Mouse (Mus musculus) lung, adult 2 months (tissue): ENCODE data around the gene Arhgap42. TPM values are rescaled to one million over a fixed set of nuclear protein-coding genes. Genes with fewer than 3 reads are reported as not detected.

Experiments used
- DNase-seq: peaks from one replicate; pipeline ENCODE4 v3.0.0; 2022
- H3K4me1 ChIP-seq: fragments of 200-500 bp; 2 replicates; pipeline ENCODE4 v1.6.1; 2011; ENCODE audit warnings: low read length; ENCODE audit not compliant: control insufficient read depth, insufficient read depth
- H3K4me3 ChIP-seq: fragments of 200-500 bp; replicated peaks from 2 replicates; pipeline ENCODE3; 2011; ENCODE audit warnings: low read depth, mild to moderate bottlenecking, control low read depth, low read length; ENCODE audit errors: extremely low read depth
- CTCF ChIP-seq: fragments of 200-500 bp; IDR thresholded peaks from 2 replicates; pipeline ENCODE4 v1.5.1; 2011; ENCODE audit warnings: mild to moderate bottlenecking, low read length, control low read depth; ENCODE audit not compliant: insufficient read depth
- POLR2A ChIP-seq: fragments of 200-500 bp; IDR thresholded peaks from 2 replicates; pipeline ENCODE4 v1.6.1; 2011; ENCODE audit warnings: low read depth, mild to moderate bottlenecking, control low read depth, low read length, borderline replicate concordance; ENCODE audit errors: extremely low read depth
- WGBS: fragments of 180-500 bp; shearing (Covaris S2); methylation state at CpG from one replicate; pipeline ENCODE4 v1.1.7; 2018; 5-methylcytosine and 5-hydroxymethylcytosine counted together
- polyA plus RNA-seq: library from polyadenylated mRNA; depleted of rRNA; stranded (reverse); fragments of >200 nt; gene quantifications from 2 replicates; pipeline ENCODE4 v1.2.3, GENCODE M21; 2012

The Arhgap42 gene
- polyA plus RNA-seq, 1 experiment, result 9.3 TPM

- Histone ChIP-seq H3K4me3 (no peak overlapping the region), H3K4me1 (no peaks in the 10 kb centered on the region; the same call in 1 of the 2 replicates)
- no peak for DNase-seq
- TF ChIP-seq CTCF (no peak), POLR2A (no peak)
These were observed 24.6 kb downstream of the Arhgap42 start for GRCm38 (mm10) chr9:9214296-9214695.

GRCm38 (mm10) chr9:9211411-9212087, 27.4 kb downstream of the Arhgap42 start:
- TF ChIP-seq CTCF (no peak), POLR2A (no peak)
- Histone ChIP-seq H3K4me3 (no peak overlapping the region), H3K4me1 (no peaks in the 10 kb centered on the region)
- 68% methylated on average over 3 of the region's 3 CpGs for WGBS
- DNase-seq, result no peak

DNA sequence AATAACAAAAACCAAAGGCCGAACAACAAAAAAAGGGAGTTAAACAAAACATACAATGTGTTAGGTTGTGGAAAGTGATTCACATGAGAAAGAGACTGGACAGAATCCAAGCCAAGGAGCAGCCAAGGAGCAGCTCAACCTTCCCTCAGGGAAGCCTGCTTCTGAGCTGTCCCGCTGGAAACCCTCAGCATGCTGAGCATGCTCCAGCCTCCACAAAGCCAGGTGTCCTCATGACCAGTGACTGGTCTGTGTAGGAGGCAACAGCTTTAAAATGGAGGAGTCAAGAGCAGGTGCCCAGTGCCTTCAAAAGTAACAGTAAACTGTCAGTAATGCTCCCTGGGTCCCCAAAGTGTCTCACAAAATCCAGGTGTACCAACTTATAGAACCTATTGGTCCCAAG, 28.4 kb downstream of the Arhgap42 start:
- TF ChIP-seq CTCF (no peak), POLR2A (no peak)
- no peak for DNase-seq
- Histone ChIP-seq H3K4me1 (no peaks in the 10 kb centered on the region), H3K4me3 (no peak overlapping the region)
- WGBS, result 79% methylated on average over 2 of the region's 2 CpGs

GRCm38 (mm10) chr9:9208205-9208604, 30.7 kb downstream of the Arhgap42 start:
- Histone ChIP-seq H3K4me1 (no peaks in the 10 kb centered on the region), H3K4me3 (no peak overlapping the region)
- TF ChIP-seq CTCF (no peak), POLR2A (no peak)
- no peak for DNase-seq

DNA sequence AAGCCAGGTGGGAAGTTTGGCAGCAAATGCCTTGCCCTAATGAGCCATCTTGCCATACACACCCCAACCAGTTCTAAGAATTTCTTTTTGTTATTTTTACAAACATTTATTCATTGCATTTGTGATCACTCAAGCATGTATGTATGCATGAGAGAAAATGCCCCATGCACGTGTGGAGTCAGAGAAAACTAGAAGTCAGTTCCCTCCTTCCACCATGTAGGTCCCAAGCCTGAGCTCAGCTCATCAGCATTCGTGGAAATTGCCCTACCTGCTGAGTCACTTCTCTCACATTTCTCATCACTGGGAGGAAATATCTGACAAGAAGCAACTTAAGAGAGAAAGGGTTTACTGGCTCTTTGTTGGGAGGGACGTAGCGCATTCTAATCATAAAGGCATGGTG, 31.6 kb downstream of the Arhgap42 start:
- TF ChIP-seq POLR2A (no peak), CTCF (no peak)
- 54% methylated on average over 4 of the region's 4 CpGs for WGBS
- Histone ChIP-seq H3K4me3 (no peak overlapping the region), H3K4me1 (no peaks in the 10 kb centered on the region)
- no peak for DNase-seq

DNA sequence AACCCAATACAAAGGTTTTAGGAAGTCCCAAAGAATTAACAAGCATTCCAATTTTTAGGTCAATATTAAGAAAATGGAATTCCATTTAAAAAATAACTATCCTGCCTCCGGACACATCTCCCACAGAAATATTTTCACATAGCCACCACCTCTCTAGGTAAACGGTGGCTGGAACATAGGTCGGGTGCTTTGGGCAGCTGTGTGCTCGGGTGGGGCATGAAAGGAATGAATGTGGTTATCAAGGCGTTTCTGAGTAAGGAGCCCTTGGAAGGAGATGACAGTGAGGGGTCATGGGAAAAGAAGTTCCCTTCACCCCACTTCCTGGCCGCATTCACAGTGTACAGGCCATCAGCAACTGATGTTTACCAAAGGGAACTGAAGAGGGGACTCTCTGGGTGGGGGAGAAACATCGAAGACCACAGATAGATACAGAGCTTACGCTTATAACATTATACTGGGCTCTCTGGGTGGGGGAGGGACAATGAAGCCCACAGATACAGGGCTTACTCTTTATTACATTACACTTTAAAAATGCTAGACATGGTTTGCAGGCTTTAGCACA, 38.0 kb downstream of the Arhgap42 start:
- TF ChIP-seq CTCF (no peak), POLR2A (no peak)
- DNase-seq, result no peak
- Histone ChIP-seq H3K4me1 (no peaks in the 10 kb centered on the region; the same call in 1 of the 2 replicates), H3K4me3 (no peak overlapping the region)
- WGBS, result 45% methylated on average over 8 of the region's 8 CpGs

- Histone ChIP-seq H3K4me3 (no peak overlapping the region), H3K4me1 (no peaks in the 10 kb centered on the region; the same call in 1 of the 2 replicates)
- no peak for DNase-seq
- TF ChIP-seq POLR2A (no peak), CTCF (no peak)
- 50% methylated on average over 8 of the region's 8 CpGs for WGBS
These were observed 39.6 kb downstream of the Arhgap42 start for GRCm38 (mm10) chr9:9199170-9199841.

DNA sequence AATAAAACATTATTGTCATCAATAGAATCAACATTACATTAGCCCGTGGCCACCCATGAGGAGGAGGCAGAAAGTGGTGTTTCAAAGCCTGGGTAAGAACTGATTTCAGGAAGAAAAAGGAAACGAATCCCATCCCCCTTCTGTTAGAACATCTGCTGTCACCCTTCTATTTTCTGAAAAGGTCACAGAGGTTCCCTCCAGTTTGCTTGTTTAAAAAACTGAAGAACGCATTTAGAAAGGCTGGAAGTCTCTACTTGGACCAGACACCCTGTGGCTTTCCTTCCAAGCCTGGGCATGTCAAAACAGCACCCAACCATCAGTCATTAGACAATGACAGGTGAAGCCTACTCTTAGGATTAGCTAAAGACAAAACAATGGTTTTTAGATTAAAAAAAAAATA, 40.3 kb downstream of the Arhgap42 start:
- no peak overlapping the region for H3K4me3 ChIP-seq
- no peaks in the 10 kb centered on the region; the same call in 1 of the 2 replicates for H3K4me1 ChIP-seq
- 29% methylated on average over 3 of the region's 3 CpGs for WGBS
- no peak for DNase-seq
- TF ChIP-seq CTCF, result no peak
- no peak for TF ChIP-seq POLR2A

DNA sequence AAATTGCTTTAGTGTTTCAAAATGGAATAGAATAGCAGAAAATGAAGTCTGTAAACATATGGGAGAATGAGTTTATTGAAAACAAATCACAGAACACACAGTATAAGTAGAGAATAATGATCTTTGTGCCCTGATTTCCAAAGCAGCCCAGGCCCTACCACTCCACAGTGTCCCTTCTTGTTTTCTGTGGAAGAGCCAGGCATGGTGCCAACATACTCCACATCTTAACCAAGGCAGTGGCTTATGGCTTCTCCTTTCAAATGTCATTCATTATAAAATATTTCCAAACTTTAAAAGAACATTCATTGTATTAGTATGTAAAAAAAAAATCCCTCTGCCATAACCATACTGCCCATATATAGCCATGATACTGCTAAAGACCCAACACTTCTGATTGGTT, 42.9 kb downstream of the Arhgap42 start:
- Histone ChIP-seq H3K4me1 (no peaks in the 10 kb centered on the region; the same call in 1 of the 2 replicates), H3K4me3 (no peak overlapping the region)
- no peak for DNase-seq
- TF ChIP-seq POLR2A (no peak), CTCF (no peak)

GRCm38 (mm10) chr9:9194496-9194895, 44.4 kb downstream of the Arhgap42 start:
- no peak for DNase-seq
- H3K4me1 ChIP-seq, result no peaks in the 10 kb centered on the region
- TF ChIP-seq POLR2A, result no peak
- TF ChIP-seq CTCF, result no peak
- no peak overlapping the region for H3K4me3 ChIP-seq
- 50% methylated on average over 1 of the region's 1 CpGs for WGBS
